Mouse (Mus musculus) layer of hippocampus, adult 9-10 months (tissue): Measurements from ENCODE around the gene Fam227b.

Source experiments
- DNase-seq: peaks from one replicate; pipeline ENCODE4 v3.0.0; 2022; ENCODE audit warnings: low spot score

Fam227b gene

DNA sequence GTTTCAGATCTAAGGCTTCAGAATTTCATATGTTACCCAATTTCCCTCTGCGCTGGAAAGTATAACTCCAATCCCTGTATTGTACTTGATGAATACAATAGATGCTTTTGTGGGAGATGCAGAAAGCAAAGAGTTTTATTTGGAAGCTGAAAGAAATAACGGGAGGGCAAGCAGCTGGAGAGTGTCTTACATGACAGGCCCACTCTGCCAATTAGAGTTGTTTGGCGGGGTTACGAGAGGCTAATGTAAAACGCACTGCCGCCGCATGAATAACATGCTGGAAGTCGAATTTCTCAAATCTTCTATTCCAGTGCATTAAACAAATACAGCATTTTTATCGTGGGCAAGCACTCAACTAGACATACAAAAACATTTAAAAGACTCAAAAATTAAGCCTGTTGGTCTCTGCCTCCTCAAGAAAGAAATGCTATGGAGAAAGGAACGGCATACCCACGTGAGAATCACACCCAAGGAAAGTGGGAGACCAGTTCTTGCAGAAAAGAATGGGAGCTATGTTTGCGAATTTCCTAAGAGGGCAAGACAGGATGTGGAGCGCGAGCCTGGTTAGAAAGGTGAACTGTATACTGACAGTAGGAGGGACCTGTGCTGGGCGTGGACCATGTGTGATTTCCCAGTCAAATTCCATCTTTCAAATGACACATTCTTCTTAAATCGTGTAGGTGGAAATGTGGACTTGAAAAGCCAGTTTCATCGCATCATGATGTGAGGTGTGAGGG lies 90.6 kb downstream of the Fam227b start:
- no peak for DNase-seq

DNA sequence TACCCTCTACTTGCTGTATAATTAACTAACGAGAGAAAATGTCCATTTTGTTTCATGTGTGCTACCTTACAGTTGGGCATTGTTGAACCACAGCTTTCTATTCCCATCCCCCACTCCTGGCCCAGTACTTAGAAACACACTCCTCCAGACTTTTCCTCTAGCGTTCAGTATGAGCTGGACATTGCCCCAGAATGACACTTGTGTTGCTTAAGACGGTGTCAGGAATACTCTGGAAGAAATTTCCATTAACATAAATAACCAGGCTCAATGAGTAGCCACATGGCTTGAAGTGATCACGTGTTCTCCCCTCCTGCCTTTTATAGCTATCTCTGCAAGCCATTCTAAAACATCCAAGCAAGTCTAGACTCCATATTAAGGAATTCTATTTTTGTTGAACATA lies 91.2 kb downstream of the Fam227b start:
- DNase-seq = no peak

DNA sequence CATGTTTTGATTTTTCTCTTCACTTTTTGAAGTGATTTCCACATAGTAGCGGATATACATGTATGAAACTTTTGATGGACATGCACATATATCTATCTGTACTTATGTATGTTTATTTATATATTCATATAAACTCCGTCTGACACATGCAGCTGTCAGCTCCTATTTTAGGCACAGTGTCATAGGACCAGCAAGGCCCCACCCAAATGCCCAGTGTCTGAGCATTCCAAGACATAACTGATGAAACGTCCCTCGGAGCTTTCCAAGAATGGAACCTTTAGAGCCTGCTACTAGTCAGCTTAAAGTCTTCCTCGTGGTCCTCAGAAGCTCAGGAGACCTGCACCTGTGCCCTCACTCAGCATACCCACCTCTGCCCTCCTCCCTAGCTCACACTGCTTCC lies 98.1 kb downstream of the Fam227b start:
- DNase-seq = no peak

DNA sequence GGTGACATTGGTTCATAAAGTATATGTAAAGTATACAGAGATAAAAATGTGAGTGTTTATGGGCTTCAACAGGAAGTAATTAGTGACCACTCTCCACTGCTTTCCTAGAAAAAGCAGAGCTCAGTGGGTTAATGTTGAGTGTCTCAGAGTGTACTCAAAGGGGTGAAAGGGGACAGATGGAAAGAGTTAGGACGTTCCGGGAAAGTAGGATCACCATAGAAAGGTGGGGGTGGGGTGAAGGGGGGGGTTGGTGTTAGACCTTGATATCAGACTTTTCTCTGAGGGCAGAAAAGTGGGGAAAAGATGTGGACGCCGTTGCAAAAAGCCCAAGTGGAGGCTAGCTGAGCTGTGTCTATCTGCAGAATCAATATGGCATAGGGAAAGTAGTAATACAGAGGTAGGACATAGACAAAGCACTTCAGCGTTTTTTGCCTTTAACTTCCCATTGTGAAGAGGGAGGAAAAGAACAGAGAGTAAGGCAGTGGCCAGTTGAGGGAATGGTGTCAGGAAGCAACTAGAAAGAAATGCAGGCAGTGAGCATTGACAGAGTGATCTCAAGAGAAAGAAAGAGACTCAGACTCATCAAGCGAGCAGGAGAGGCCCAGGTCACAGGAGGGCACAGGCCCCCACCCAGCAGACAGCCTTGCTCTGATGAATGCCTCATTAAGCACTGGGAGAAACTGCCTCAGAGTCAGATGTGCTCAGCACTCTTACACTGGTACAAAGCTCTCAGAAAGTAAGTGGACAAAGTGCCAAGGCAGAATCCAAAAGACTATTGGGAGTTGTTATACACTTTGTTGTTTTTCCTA lies 98.9 kb downstream of the Fam227b start:
- no peak for DNase-seq

DNA sequence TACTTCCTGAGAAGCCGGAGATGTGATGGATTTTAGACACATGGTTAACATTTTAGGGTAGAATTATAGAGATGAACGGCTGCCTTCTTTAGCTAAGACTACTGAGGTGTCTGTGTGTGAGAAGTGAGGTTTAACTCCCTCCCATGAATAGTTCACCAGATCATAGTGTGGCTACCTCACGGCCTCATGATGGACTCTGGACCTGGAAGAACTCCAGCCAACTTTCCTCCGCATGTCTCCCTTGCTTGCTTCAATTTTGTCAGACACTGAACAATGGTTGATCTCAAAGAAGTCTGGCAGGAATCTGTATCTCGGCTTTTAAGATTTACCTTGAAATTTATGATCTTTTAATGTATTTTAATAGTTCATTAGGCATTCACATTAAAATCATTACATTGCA lies 106.2 kb downstream of the Fam227b start:
- no peak for DNase-seq

DNA sequence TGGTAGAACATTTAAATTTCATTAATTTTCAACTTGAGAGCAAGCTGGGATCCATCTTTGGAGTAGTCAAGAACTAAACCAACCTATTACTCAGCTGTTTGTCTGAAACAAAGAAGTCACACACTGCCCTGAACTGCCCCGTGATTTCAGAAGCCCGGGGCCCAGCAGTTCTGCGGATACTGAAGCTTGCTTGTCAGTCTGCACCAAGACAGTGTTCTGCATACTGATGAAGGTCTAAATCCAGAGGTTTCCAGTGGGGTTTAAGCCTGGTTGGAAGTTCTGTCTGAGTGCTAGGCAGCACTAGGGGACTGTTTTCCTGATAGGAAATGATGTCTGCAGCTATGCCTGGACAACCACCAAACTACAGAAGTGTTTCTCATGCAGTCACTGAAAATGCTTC lies 109.1 kb downstream of the Fam227b start:
- no peak for DNase-seq

DNA sequence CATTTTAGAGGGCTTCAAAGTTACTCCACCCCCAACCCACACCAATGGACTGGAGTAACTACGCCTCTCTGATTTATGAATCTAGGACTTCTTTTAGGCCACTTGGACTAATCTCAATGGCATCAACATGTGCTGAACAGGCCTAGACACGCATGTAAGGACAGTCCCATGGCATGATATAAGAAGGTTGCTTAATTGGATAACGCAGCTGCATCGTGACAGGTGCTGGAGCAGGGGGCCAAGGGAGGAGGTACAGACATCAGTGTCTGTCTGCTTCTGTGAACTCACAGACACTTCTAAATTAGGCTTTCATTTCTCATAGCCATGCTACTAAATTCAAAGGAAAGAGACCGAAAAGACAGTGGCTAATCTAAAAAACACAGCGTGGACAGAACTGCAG lies 110.6 kb downstream of the Fam227b start:
- DNase-seq = no peak

DNA sequence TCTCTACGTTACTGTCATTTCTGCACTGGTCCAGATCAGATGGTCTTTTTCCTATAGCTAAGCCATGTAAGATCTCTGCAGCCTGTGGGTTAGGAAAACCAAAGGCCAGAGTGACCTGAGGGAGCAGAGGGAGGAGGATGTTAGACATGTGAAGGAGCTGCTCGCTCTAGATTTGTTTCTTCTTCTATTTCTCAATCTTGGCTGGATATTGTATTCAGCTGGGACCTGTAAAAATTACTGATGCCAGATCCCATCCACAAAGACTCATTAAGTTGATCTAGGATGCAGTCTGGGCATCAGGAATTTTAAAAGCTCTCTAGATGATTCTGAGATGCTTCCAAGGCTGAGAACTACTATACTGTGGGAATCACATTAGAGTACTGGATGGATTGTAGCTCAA lies 111.2 kb downstream of the Fam227b start:
- no peak for DNase-seq

DNA sequence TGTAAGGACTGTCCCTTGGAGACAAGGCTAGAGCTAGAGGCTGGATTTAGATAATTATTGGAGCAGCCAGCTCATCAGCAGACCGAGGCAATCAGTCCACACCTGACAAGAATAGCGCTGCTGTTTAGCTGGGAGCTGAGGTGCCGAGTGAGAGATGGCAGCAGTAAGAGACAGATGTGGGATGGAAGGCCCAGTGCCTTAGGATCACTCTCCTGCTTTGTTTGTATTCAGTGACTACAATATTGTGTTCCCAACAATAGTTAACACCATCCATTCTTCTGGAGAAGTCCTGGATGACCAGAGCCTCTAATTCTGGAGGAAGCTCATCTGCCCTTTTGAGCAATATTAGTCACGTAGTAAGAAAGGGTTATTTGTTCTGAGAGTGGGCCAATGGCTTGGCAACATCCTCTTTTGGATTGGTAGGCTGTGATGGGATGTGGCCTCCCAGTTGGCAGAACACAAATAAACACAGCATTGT lies 112.4 kb downstream of the Fam227b start:
- DNase-seq = no peak

DNA sequence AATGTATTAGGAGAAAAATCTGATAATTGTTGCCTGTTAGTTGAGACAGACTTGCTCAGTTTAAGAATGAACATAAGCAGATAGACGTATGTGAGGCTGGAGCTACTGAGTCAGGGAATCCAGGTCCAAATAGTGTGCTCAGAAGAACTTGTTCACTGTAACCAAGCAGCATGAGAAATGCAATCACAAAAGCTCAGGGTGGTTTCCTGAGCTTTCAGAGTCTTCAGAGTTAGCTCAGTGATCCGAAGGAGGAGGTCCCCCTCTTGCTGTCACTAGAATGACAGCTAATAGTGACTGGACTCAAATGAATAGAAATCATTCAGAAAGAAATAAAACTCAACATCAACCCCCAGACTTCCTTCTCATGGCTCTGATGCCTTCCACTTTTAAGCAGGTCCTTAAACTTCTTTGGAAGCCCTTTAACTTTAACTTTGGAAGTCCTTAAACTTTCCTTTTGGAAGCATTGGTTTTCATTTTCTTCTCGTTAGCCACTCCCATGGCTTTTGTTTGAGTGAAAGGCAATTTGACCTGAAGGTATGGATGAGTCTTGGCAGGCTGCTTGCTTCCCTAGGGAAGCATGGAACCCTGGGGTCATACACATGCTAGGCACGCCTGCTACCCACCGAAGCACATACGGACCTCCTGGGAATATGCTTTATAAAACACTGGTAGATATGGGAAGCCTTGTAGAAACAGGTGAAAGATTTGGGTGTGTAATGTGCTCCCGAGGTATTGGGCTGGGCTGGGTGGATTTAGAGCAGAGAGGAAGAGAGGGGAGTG lies 113.4 kb downstream of the Fam227b start:
- no peak for DNase-seq

DNA sequence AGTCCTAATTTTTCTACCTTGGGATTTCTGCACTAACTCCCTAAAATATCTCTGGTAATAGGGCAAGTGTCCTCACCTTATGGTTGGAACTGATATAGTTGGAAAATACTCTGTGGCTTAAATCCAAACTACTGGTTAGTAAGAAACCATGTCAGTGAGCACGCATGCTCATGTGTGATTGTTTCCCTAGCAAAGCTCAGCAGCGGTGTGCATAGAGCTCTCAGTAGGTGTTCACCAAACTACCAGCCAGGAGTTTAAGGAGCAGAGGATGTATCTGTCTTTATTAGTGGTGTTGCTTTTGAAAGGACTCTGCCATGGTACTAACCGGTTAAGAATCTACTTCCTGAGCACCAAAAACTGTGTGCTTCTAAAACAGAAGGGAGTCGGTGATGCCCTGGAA lies 115.7 kb downstream of the Fam227b start:
- no peak for DNase-seq

DNA sequence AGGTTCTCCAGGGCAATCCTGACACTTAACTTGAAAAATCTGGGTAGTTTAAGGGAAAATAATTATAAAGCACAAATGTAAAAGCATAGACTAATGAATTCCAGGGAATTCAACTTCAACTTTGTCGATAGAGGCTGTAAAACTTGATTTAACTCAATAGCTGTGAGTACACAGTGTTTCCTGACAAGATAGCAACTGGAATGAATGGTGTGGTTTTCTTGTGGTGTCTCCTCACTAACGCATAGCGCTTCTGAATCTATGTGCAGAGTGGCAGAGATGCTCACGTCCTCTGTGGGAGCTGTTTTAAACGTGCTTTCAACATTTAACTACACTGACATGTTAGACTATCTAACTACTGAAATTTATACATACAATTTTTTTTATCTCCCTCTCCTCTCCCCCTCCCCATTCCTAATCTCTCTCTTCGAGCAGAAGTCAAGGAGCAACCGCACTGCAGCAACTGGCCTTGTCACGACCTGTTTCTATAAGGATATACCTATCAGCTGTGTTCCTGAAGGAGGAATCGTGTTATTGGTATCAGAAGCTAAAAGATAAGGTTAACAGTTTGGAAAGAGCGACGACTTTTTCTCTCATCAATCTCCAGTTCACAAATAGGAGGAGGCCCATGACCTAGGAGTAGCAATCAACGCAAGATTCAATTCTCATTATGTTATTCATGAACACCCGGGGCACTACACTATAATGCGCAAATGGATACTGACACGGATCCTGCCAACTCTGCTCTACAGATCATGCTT lies 116.6 kb downstream of the Fam227b start:
- no peak for DNase-seq

DNA sequence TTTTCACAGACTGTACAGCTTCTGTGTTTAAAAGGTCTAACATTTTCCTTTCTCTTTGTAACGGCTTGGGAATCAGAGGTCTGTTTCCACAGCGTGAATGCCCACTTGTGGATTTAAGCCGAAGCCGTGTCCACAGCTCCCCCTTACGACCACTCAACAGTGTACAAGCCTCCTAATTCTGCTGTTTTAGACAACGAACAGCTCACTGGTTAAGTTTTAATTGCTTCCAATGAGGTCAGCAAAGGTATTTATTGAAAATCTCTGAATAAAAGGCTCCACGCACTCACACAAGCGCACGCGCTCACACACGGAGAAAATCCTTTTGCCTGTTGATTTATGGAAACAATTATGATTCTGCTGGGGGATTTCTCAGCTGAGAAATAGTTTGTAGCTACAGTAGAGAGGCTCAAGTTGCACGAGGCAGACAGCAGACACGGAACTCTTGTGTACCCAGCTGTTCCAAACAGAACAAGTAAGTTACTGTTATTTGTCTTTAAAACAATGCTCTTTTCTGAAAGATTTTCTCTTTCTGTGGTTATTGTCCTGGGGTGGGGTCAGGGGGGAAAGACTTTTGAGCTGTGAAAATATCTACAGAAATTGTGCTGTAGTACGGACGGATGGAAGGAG lies 117.3 kb downstream of the Fam227b start, which contains the start of gene Fgf7:
Gene Fgf7, plus strand, starts transcription at position 280 of the 627 bp plus-strand sequence.
- no peak for DNase-seq

DNA sequence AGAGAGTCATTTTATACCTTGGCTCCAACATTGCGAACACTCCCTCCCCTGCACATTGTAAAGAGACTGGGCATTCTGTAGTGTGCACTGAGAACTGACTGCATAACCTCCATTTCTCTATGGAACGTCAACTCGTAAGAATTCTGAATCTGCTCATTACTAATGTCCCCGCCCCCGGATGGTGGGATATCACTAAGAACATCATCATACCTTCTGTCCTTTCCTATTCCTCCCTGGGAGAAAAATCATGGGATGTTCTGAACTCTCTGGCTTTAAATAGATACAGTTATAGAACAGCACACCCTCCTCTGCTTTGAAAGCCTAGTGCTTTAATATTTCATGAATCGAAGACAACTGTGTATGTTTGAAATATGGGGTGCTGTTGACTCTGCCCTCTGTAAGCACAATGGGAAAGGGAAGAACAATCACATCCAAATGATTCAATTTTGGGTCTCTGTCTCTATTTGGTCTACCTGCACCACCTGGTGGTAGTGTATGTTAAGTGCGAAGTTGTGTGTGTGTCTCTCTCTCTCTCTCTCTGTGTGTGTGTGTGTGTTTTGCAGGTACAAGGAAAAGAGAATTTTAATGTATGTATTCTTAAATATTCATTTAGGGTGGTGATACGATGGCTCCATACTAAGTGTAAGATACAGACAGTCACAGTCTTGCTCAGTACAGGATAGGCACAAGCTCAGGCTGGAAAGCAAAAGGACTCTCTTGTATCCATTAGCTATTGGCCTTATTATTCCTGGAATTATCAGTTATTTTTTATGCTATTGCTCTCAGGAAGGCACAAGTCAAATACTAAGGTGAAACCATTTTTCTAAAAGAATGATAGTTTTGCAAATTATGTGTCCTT lies 118.5 kb downstream of the Fam227b start:
- DNase-seq = no peak

DNA sequence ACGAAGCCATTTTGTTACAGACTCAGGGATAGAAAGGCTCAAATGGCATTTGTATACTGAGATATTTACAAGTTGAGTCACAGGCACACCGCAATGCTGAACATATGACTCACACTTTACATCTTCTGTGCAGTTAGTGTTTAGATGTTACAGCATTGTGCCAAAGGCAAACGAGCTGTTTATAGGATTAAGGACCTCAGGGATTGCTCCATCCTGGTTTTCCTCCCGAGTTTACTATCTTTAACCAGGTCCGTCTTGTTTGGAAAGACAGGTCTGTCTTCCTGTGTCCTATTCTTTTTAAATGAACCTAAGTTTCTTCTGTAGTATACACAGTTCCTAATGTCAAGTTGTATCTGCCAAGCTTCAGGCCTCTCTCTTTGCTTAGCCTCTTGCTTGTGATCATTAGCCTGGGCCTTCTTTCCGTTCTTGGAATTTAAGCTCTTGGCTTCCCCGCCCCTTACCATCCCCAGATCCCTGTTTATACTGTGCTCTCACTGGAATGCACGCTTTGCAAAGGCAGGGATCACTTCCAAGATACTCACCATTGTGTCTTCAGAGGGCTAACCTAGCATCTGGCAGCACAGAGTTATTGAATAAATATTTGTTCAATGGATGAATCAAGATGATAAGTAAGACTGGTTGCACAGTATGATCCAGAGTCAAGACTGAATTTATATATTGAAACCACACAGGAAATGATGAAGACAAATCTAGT lies 120.5 kb downstream of the Fam227b start:
- no peak for DNase-seq

DNA sequence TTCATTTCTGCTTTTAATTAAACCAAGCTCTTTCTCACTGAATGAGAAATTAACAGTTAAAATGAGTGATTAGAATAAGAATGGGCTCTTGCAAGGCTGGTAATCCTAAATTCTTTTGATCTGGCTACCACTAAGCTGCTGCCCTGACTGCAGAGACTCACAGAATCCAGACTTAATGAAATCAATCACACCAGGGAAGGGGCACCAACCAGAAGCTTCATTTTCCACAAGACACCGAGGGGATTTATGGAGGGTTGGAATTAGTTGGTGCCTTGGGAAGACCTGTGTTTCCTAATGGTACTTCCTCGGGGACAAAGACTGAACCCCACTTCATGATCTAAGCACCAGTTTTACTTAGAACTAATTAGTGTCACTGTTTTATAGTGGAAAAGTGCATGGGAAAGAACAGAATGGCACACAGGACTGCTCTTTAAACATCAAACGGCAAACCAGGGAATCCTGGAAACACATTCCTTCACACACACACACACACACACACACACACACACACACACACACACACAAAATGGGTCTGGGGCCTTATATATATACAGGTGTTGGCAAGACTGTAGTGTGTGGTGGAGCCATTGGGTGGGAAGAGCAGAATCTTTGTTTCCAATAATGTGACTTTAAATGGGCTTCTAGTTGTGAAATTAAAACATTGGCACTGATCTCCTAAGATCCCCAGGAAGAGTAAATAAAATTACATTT lies 135.9 kb downstream of the Fam227b start:
- DNase-seq = no peak

DNA sequence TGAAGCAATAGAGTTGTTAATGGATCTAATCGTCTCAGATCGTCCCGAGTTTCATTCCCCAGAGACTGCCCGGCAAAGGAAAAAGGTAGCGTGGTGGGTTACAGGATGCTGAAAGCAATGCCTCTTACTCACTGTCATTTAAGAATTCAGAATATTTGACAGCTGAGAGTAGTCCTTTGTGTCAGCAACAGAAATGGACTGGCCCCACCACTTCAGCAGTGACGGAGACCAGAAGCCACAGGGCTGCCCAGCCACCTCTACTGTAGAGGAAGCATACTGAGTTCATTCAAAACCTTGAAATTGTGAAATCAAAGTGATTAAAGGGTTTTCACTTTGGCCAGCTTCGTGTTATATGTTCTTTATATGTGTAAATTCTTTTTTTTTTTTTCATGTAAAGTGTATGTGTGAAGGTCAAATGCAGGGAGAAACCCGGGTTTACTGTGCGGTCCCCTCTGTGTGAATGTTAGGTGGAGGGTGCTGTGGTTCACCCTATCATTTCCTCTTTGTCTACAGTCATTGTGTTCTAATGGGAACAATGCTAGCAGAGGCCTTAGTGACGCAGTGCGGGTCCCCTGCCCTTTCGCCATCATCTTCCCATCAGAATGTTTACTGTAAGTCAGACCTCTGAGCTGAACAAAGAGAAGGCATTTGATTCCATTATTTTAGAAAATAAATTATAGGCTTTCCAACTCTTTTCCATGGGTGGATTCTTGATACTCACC lies 136.7 kb downstream of the Fam227b start:
- no peak for DNase-seq

DNA sequence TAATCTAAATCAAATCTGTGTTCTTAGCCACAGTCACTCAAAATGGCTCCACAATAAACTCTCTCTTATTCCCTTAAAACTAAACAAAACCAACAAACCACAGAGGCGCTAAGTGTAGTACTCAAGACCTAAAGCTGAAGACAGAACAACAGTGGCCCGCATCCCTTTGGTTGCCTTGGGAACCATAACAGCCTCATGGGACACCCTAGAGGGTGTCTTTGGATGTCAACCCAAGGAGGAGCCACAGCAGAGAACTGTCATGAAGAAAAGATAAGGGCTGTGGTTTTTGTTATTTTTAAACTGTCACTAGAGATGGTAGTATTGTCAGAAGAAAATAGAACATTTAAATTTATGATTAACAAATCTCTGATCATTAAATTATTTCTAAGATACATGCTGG lies 145.1 kb downstream of the Fam227b start:
- no peak for DNase-seq
